Mouse (Mus musculus) olfactory bulb, adult 2 months (tissue): ENCODE data around the gene Bola1. TPM values are rescaled to one million over a fixed set of nuclear protein-coding genes. Genes with fewer than 3 reads are reported as not detected.
"Not testable (repeated sequence)": the region's sequence is repeated elsewhere in the genome, so short reads cannot be mapped to it uniquely, and the experiment has no call there.

Experiments used
- H3K27ac ChIP-seq: fragments of 200-500 bp; 2 replicates; pipeline ENCODE4 v1.5.1; 2012; ENCODE audit warnings: low read depth, low read length; ENCODE audit not compliant: insufficient read depth
- H3K4me1 ChIP-seq: fragments of 200-500 bp; 2 replicates; pipeline ENCODE4 v1.6.1; 2012; ENCODE audit warnings: low read length; ENCODE audit not compliant: control insufficient read depth, insufficient read depth
- H3K4me3 ChIP-seq: fragments of 200-500 bp; 2 replicates; pipeline ENCODE4 v1.5.1; 2012; ENCODE audit warnings: mild to moderate bottlenecking, low read depth, low read length, moderate library complexity; ENCODE audit not compliant: insufficient read depth
- CTCF ChIP-seq: fragments of 200-500 bp; IDR thresholded peaks from 2 replicates; pipeline ENCODE4 v1.5.1; 2012; ENCODE audit warnings: low read depth, mild to moderate bottlenecking, low read length, moderate library complexity; ENCODE audit not compliant: insufficient read depth
- POLR2A ChIP-seq: fragments of 200-500 bp; IDR thresholded peaks from 2 replicates; pipeline ENCODE4 v1.6.1; 2012; ENCODE audit warnings: mild to moderate bottlenecking, low read depth, low read length, moderate library complexity; ENCODE audit not compliant: insufficient read depth
- whole genome bisulfite sequencing: fragments of 180-500 bp; shearing (Covaris S2); methylation state at CpG from one replicate; pipeline ENCODE4 v1.1.7; 2018; 5-methylcytosine and 5-hydroxymethylcytosine counted together
- polyA plus RNA-seq: library from polyadenylated mRNA; stranded (reverse); fragments of >200 nt; gene quantifications from 2 replicates; pipeline ENCODE4 v1.2.4, GENCODE M21; 2012; ENCODE audit warnings: low replicate concordance; ENCODE audit not compliant: missing spikeins, insufficient read depth, insufficient read length

Gene Bola1
- polyA plus RNA-seq, 1 experiment: not detected

DNA sequence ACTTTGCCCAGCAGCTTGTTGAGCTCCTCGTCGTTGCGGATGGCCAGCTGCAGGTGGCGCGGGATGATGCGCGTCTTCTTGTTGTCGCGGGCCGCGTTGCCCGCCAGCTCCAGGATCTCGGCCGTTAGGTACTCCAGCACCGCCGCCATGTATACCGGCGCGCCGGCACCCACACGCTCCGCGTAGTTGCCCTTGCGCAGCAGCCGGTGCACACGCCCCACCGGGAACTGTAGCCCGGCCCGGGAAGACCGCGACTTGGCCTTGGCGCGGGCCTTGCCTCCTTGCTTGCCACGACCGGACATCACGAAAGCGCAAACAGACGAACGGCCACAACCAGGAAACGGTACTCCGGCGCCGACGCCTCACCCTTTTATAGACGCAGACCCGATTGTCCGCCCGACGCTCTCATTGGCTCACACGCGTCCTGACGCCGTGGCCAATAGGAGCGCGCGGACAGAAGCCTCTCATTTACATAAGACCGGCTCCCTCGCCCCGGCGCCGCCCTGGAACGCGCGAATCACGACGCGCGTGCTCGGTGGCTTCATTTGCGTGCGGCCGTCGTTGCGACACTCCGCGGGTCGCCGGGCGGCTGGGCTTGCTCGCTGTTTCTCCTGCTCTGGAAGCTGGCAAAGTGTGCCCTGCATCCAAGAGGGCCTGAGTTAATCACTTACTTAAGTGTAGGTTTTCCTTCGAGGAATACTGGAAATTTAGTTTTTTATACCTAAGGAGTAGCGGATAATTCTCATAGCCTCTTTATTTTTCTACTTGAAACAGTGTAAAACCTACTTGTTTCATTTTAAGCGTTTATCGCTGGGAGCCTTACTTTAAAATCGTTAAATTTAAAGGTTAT is 20.7 kb upstream of the Bola1 start, which contains the start of gene Hist2h2aa2:
TSS of gene Hist2h2aa2 (minus strand) at position 328 of the 850 bp plus-strand sequence.
- H3K4me1 ChIP-seq: not testable (repeated sequence)
- peak; percentile 42; the same call in 1 of the 2 replicates for TF ChIP-seq POLR2A
- Histone ChIP-seq H3K4me3 (peak within 1 kb of the TSS; percentile 52), H3K27ac (peak within 1 kb of the TSS; percentile 58)
- WGBS: 2% methylated on average over 41 of the region's 85 CpGs

DNA sequence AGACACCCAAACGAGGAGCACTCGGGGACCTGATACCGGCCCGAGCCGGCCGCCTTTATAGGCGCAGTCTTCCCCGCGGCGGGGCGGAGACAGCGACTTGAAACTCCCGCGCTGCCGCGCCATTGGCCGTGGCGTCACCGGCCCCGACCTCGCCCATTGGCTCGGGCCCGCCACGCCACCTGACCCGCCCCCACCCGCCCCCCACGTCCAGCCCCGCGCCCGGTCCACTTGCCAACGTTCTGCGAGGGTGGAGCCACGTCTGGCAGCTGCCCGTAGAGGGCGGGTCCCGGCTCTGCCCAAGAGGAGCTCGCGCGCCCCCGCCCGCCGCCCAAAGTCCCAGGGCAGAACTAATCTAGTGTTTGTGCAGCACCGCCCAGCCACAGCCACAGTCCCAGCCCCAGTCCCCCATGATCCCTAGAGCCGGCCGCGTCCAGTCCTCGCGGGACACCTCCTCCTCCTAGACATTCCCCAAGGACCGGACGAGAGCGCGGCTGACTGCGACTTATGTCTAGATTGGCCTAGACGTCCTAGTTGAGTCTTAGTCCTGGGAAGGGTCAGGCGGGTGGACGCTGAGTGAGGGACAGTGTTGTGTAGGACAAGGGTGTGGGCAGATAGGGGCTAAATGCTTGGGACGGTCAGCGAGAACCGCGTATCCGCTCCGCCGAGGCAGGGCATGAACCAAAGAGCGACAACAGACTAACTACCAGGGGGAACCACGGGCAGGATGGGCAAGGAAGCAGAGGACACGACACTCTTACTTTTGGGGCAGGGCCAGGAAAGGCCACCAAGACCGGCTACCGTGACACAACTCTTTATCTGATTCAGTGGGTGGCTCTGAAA is 19.7 kb upstream of the Bola1 start, which contains the start of gene Hist2h3c2:
TSS of gene Hist2h3c2 (minus strand) at position 174 of the 840 bp plus-strand sequence.
- Histone ChIP-seq H3K4me3 (peak within 1 kb of the TSS; percentile 52), H3K27ac (peak within 1 kb of the TSS; percentile 57; the same call in 1 of the 2 replicates)
- under 1% methylated on average over 21 of the region's 68 CpGs for WGBS
- not testable (repeated sequence) for H3K4me1 ChIP-seq

DNA sequence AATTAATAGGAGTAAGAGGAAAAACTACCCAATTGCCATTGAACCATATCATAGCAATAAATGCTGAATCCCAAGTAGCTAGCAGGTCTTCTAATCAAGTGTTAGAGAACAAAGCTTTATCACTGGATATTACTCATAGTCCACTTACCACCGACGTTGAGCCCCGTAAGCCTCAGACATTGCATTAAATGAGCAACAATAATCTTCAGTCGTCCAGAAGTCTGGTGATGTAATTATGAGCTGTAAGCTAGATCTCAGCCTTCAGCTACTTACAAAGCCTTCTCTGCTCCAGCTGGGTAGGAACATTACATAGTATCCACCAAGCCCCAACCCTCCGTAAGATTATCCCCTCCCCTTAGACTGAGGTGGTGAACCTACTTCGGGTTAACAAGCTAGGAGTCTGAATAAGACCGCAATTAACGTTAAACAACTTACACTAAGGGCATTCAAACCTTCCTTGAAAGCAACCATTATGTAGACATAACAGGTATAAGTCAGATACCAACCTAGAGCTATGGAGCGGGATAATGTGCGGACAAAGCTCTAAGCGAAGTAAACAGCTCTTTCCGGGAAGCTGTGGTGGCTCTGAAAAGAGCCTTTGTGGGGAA is 18.5 kb upstream of the Bola1 start:
- H3K27ac ChIP-seq: no peak overlapping the region
- TF ChIP-seq CTCF (no peak), POLR2A (no peak)
- 0 out of 2 replicates have a peak, but pooled peaks cover 2% of the 10 kb centered on the region for H3K4me1 ChIP-seq
- no peak overlapping the region; the same call in 1 of the 2 replicates for H3K4me3 ChIP-seq
- 10% methylated on average over 12 of the region's 12 CpGs for WGBS

DNA sequence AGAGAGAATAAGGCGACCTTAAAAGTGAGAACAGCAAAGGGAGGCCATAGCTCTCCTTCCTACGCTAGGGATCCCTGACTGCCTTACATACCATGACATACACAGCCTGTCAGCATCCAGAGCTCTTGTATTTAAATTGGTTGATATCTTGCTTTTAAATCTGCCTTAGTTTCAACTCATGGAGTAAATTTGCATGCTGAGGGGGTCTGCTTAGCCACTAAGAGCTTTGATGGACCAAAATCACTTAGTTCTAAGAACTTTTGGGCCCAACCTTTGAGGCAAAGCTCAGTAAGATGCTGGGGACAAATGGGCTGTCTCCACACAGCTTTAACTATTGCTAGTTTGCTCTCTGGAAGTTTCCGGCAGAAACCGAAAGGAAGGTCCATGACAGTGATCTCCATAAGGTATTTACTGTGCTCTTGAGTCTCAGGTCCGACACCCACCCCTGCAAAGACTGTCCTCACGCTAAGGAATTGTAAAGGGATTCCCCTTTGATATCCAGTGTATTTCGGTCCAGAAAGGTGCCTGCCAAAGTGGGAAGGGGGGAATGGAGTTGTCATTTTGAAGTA is 17.9 kb upstream of the Bola1 start:
- no peak overlapping the region for H3K4me3 ChIP-seq
- H3K4me1 ChIP-seq: 0 out of 2 replicates have a peak, but pooled peaks cover 2% of the 10 kb centered on the region
- TF ChIP-seq CTCF (no peak), POLR2A (no peak)
- WGBS: 57% methylated on average over 7 of the region's 7 CpGs
- H3K27ac ChIP-seq: no peak overlapping the region

DNA sequence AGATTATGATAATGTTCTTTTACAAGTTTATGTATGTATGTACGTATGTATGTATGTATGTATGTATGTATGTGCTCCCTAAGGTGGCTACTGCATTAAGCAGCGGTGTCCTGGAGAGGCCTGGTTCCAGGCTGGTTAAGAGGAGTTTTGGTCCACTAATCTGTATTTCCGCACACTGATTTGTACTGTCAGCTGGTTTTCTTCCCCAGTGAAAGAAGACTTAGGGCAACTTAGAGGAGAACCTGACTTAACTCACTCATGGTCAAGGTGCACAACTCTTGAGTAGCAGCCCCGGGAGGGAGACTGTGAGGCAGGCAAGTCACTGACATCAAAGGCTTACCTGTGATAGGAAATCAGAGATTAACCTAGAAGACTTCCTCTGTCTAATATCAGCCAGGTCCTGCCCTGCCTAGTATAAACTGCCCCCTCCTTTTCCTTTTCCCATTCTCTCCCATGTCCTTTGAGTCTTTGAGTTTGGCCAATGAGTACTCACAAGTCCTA is 17.4 kb upstream of the Bola1 start:
- Histone ChIP-seq H3K4me3 (no peak overlapping the region), H3K27ac (no peak overlapping the region), H3K4me1 (0 out of 2 replicates have a peak, but pooled peaks cover 2% of the 10 kb centered on the region)
- 87% methylated on average over 4 of the region's 4 CpGs for WGBS
- TF ChIP-seq POLR2A (no peak), CTCF (no peak)

DNA sequence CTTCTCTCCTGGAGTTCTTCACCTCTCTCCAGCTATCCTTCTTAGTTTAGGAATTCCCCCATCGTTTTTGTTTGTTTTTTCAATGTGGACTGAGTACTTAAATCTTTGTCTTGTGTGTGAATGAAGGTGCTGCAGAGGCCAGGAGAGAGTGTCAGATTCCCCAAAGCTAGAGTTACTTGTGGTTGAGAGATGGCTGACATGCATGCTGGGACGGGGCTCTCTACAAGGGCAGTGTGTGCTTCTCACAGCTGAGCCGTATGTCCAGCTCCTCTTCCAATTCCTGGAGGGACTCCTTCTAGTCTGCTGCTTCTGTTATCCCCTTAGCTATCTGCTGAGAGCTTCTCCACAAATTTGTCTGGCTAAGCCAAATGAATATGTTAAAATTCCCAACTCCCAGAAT is 16.3 kb upstream of the Bola1 start:
- 0 out of 2 replicates have a peak, but pooled peaks cover 2% of the 10 kb centered on the region for H3K4me1 ChIP-seq
- no peak overlapping the region for H3K27ac ChIP-seq
- WGBS: 80% methylated on average over 3 of the region's 3 CpGs
- no peak overlapping the region for H3K4me3 ChIP-seq
- TF ChIP-seq CTCF (no peak), POLR2A (no peak)

DNA sequence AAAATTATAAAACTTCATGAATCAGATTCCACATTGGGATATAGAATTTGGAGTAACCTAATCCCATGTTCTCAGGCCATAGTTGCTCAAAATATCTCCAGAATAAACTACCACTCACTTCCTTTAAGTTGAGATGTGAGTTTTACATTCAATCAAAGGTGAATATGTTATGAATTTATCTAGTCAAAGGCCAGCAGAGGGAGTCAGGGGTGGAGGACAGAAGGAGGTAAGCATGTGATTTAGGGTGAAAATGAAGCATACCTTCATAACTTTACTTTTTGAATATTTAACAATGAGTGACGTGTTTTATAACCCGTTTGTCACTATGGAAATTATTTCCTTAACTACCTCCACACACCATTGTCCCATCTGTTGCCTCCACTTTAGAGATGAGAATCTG is 15.4 kb upstream of the Bola1 start:
- Histone ChIP-seq H3K4me3 (no peak overlapping the region), H3K4me1 (0 out of 2 replicates have a peak, but pooled peaks cover 2% of the 10 kb centered on the region), H3K27ac (no peak overlapping the region)
- no peak for TF ChIP-seq CTCF
- TF ChIP-seq POLR2A: no peak
- 91% methylated on average over 2 of the region's 2 CpGs for WGBS

DNA sequence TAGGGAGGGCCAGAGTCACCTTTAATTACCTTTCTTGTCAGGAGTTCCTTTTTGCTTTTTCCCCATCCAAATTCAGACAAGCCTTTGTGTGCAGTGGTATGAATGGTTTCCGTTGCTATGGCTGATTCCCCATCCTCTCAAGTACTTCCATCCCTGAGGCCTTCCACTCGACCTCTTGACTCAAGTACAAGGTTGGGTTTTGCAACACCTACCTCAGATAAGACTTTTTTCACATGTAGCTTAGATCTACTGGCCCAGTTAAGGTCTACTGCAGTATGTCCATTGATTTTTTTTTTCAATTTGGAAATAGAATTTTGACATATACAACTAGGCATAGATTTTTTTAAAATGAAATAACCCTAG is 12.2 kb upstream of the Bola1 start:
- WGBS: 74% methylated on average over 2 of the region's 2 CpGs
- peaks cover under 1% of the 10 kb centered on the region; the same call in 1 of the 2 replicates for H3K4me1 ChIP-seq
- no peak overlapping the region for H3K27ac ChIP-seq
- no peak for TF ChIP-seq CTCF
- TF ChIP-seq POLR2A: no peak
- H3K4me3 ChIP-seq: no peak overlapping the region
